Mouse (Mus musculus): Measurements from ENCODE around the gene Rps29. TPM values are rescaled to one million over a fixed set of nuclear protein-coding genes. Genes with fewer than 3 reads are reported as not detected.
A peak's percentile ranks its signal among the peaks of the same experiment; 100 is the strongest.
"Not testable (repeated sequence)": the region's sequence is repeated elsewhere in the genome, so short reads cannot be mapped to it uniquely, and the experiment has no call there.

The Rps29 gene
- polyA plus RNA-seq (2015; fragmentation: Nextera tagmentation; extraction: Ambion mirVana) = 1,494 and 1,720 TPM in 2 replicates

GRCm38 (mm10) chr12:69158765-69159577 lies at the start of gene Rps29:
Gene Rps29, minus strand, starts transcription at chr12:69159186.
- WGBS = under 1% methylated on average over 59 of the region's 68 CpGs
- H3K4me1 ChIP-seq; H3K9me3 ChIP-seq; H3K27me3 ChIP-seq (replicated peaks); H3K36me3 ChIP-seq: not testable (repeated sequence)
- peak within 1 kb of the TSS; percentile 73 for H3K4me3 ChIP-seq (replicated peaks)
- H3K27ac ChIP-seq = peak within 1 kb of the TSS; percentile 93
- ATAC-seq (ENCODE audit: insufficient read depth, low FRiP score, low read depth) = peak; percentile 99
- peak within 1 kb of the TSS; percentile 86 for H3K9ac ChIP-seq
- H3K4me2 ChIP-seq = peak within 1 kb of the TSS; percentile 57

GRCm38 (mm10) chr12:69208520-69208919 lies 49.5 kb upstream of the Rps29 start:
- no peak overlapping the region for H3K4me2 ChIP-seq
- peaks cover 14% of the 10 kb centered on the region for H3K36me3 ChIP-seq
- H3K9ac ChIP-seq = no peak overlapping the region
- H3K27ac ChIP-seq = no peak overlapping the region
- no peak for ATAC-seq (ENCODE audit: insufficient read depth, low FRiP score, low read depth)
- no peak overlapping the region for H3K4me3 ChIP-seq (replicated peaks)
- H3K4me1 ChIP-seq = no peaks in the 10 kb centered on the region
- no peaks in the 10 kb centered on the region for H3K9me3 ChIP-seq
- 92% methylated on average over 2 of the region's 2 CpGs for WGBS
- H3K27me3 ChIP-seq (replicated peaks) = no peaks in the 10 kb centered on the region

GRCm38 (mm10) chr12:69207926-69208325 lies 48.9 kb upstream of the Rps29 start:
- Histone ChIP-seq H3K27ac (no peak overlapping the region), H3K4me1 (no peaks in the 10 kb centered on the region), H3K4me2 (no peak overlapping the region), H3K9me3 (no peaks in the 10 kb centered on the region), H3K4me3 (replicated peaks) (no peak overlapping the region), H3K36me3 (peaks cover 10% of the 10 kb centered on the region; the same call in 1 of the 2 replicates), H3K27me3 (replicated peaks) (no peaks in the 10 kb centered on the region), H3K9ac (no peak overlapping the region)
- WGBS = 93% methylated on average over 7 of the region's 7 CpGs
- ATAC-seq (ENCODE audit: insufficient read depth, low FRiP score, low read depth) = no peak

- no peak overlapping the region for H3K4me3 ChIP-seq (replicated peaks)
- ATAC-seq (ENCODE audit: insufficient read depth, low FRiP score, low read depth) = no peak
- H3K9ac ChIP-seq = no peak overlapping the region
- peaks cover 9% of the 10 kb centered on the region; the same call in 1 of the 2 replicates for H3K36me3 ChIP-seq
- no peaks in the 10 kb centered on the region for H3K4me1 ChIP-seq
- H3K9me3 ChIP-seq = no peaks in the 10 kb centered on the region
- no peak overlapping the region for H3K4me2 ChIP-seq
- WGBS = 95% methylated on average over 8 of the region's 8 CpGs
- no peak overlapping the region for H3K27ac ChIP-seq
- no peaks in the 10 kb centered on the region for H3K27me3 ChIP-seq (replicated peaks)
Measured at GRCm38 (mm10) chr12:69207396-69207795, 48.4 kb upstream of the Rps29 start.

- peaks cover 11% of the 10 kb centered on the region; the same call in 1 of the 2 replicates for H3K36me3 ChIP-seq
Measured at GRCm38 (mm10) chr12:69204052-69204833, 45.3 kb upstream of the Rps29 start, which contains the start of gene Gm49384. Gene Gm49384, minus strand, starts transcription at chr12:69204267.

GRCm38 (mm10) chr12:69198985-69199384 lies 40.0 kb upstream of the Rps29 start:
- no peaks in the 10 kb centered on the region for H3K27me3 ChIP-seq (replicated peaks)
- H3K9ac ChIP-seq = no peak overlapping the region
- H3K4me1 ChIP-seq = peaks cover 18% of the 10 kb centered on the region
- H3K4me3 ChIP-seq (replicated peaks) = no peak overlapping the region; the same call in 1 of the 2 replicates
- no peak overlapping the region for H3K27ac ChIP-seq
- ATAC-seq (ENCODE audit: insufficient read depth, low FRiP score, low read depth) = peak; percentile 11; the same call in 1 of the 2 replicates
- peaks cover 11% of the 10 kb centered on the region; the same call in 1 of the 2 replicates for H3K36me3 ChIP-seq
- no peak overlapping the region; the same call in 1 of the 2 replicates for H3K4me2 ChIP-seq
- H3K9me3 ChIP-seq = no peaks in the 10 kb centered on the region

More at GRCm38 (mm10) chr12:69204052-69204833, 45.3 kb upstream of the Rps29 start, which contains the start of gene Gm49384:
- Histone ChIP-seq H3K27ac (no peak within 1 kb of the TSS), H3K27me3 (replicated peaks) (no peaks in the 10 kb centered on the region), H3K4me1 (0 out of 2 replicates have a peak, but pooled peaks cover 5% of the 10 kb centered on the region), H3K4me2 (no peak within 1 kb of the TSS), H3K9ac (no peak within 1 kb of the TSS), H3K9me3 (no peaks in the 10 kb centered on the region), H3K4me3 (replicated peaks) (no peak within 1 kb of the TSS)
- no peak for ATAC-seq (ENCODE audit: insufficient read depth, low FRiP score, low read depth)
- 85% methylated on average over 16 of the region's 16 CpGs for WGBS

GRCm38 (mm10) chr12:69198164-69198535 lies 39.2 kb upstream of the Rps29 start, which contains the start of gene Dnaaf2:
Gene Dnaaf2, minus strand, starts transcription at chr12:69198429.
- peak within 1 kb of the TSS; percentile 95 for H3K4me2 ChIP-seq
- H3K4me1 ChIP-seq = peaks cover 18% of the 10 kb centered on the region
- WGBS = under 1% methylated on average over 18 of the region's 18 CpGs
- no peaks in the 10 kb centered on the region for H3K9me3 ChIP-seq
- peak within 1 kb of the TSS; percentile 85 for H3K27ac ChIP-seq
- peak within 1 kb of the TSS; percentile 91 for H3K4me3 ChIP-seq (replicated peaks)
- no peaks in the 10 kb centered on the region for H3K27me3 ChIP-seq (replicated peaks)
- H3K36me3 ChIP-seq = peaks cover 11% of the 10 kb centered on the region; the same call in 1 of the 2 replicates
- peak within 1 kb of the TSS; percentile 83 for H3K9ac ChIP-seq
- no peak for ATAC-seq (ENCODE audit: insufficient read depth, low FRiP score, low read depth)

GRCm38 (mm10) chr12:69197378-69198163 lies 38.6 kb upstream of the Rps29 start:
- H3K4me2 ChIP-seq = peak overlapping the region; percentile 95
- H3K27ac ChIP-seq = peak overlapping the region; percentile 85
- H3K9ac ChIP-seq = peak overlapping the region; percentile 83
- WGBS = under 1% methylated on average over 94 of the region's 94 CpGs
- no peaks in the 10 kb centered on the region for H3K27me3 ChIP-seq (replicated peaks)
- H3K9me3 ChIP-seq = no peaks in the 10 kb centered on the region
- peak overlapping the region; percentile 91 for H3K4me3 ChIP-seq (replicated peaks)
- H3K4me1 ChIP-seq = peaks cover 18% of the 10 kb centered on the region
- peaks cover 11% of the 10 kb centered on the region; the same call in 1 of the 2 replicates for H3K36me3 ChIP-seq
- peak; percentile 70; the same call in 1 of the 2 replicates for ATAC-seq (ENCODE audit: insufficient read depth, low FRiP score, low read depth)

- Histone ChIP-seq H3K36me3 (peaks cover 8% of the 10 kb centered on the region; the same call in 1 of the 2 replicates), H3K27me3 (replicated peaks) (no peaks in the 10 kb centered on the region), H3K4me2 (peak within 1 kb of the TSS; percentile 95), H3K4me3 (replicated peaks) (peak within 1 kb of the TSS; percentile 91), H3K9me3 (no peaks in the 10 kb centered on the region), H3K27ac (peak within 1 kb of the TSS; percentile 85), H3K9ac (peak within 1 kb of the TSS; percentile 83), H3K4me1 (peaks cover 18% of the 10 kb centered on the region)
- ATAC-seq (ENCODE audit: insufficient read depth, low FRiP score, low read depth) = peak; percentile 53; the same call in 1 of the 2 replicates
- WGBS = under 1% methylated on average over 75 of the region's 75 CpGs
Measured at GRCm38 (mm10) chr12:69196444-69197377, 37.7 kb upstream of the Rps29 start, which contains the start of gene Gm49383. Gene Gm49383, minus strand, starts transcription at chr12:69197104.

- Histone ChIP-seq H3K4me3 (replicated peaks) (no peak overlapping the region), H3K4me2 (no peak overlapping the region), H3K4me1 (no peaks in the 10 kb centered on the region), H3K9me3 (no peaks in the 10 kb centered on the region), H3K9ac (no peak overlapping the region), H3K27ac (no peak overlapping the region), H3K36me3 (peaks cover 7% of the 10 kb centered on the region), H3K27me3 (replicated peaks) (no peaks in the 10 kb centered on the region)
- ATAC-seq (ENCODE audit: insufficient read depth, low FRiP score, low read depth) = no peak
- WGBS = 89% methylated on average over 2 of the region's 2 CpGs
Measured at GRCm38 (mm10) chr12:69192637-69193036, 33.7 kb upstream of the Rps29 start.

Data from stomach, embryonic 15.5 days (tissue).